Mouse (Mus musculus) olfactory bulb, adult 2 months (tissue): ENCODE results near the gene Mael. TPM values are rescaled to one million over a fixed set of nuclear protein-coding genes. Genes with fewer than 3 reads are reported as not detected.
A peak's percentile ranks its signal among the peaks of the same experiment; 100 is the strongest.

Source experiments
- H3K27ac ChIP-seq: fragments of 200-500 bp; 2 replicates; pipeline ENCODE4 v1.5.1; 2012; ENCODE audit warnings: low read depth, low read length; ENCODE audit not compliant: insufficient read depth
- H3K4me1 ChIP-seq: fragments of 200-500 bp; 2 replicates; pipeline ENCODE4 v1.6.1; 2012; ENCODE audit warnings: low read length; ENCODE audit not compliant: control insufficient read depth, insufficient read depth
- H3K4me3 ChIP-seq: fragments of 200-500 bp; 2 replicates; pipeline ENCODE4 v1.5.1; 2012; ENCODE audit warnings: mild to moderate bottlenecking, low read depth, low read length, moderate library complexity; ENCODE audit not compliant: insufficient read depth
- CTCF ChIP-seq: fragments of 200-500 bp; IDR thresholded peaks from 2 replicates; pipeline ENCODE4 v1.5.1; 2012; ENCODE audit warnings: low read depth, mild to moderate bottlenecking, low read length, moderate library complexity; ENCODE audit not compliant: insufficient read depth
- POLR2A ChIP-seq: fragments of 200-500 bp; IDR thresholded peaks from 2 replicates; pipeline ENCODE4 v1.6.1; 2012; ENCODE audit warnings: mild to moderate bottlenecking, low read depth, low read length, moderate library complexity; ENCODE audit not compliant: insufficient read depth
- WGBS: fragments of 180-500 bp; shearing (Covaris S2); methylation state at CpG from one replicate; pipeline ENCODE4 v1.1.7; 2018; 5-methylcytosine and 5-hydroxymethylcytosine counted together
- polyA plus RNA-seq: library from polyadenylated mRNA; stranded (reverse); fragments of >200 nt; gene quantifications from 2 replicates; pipeline ENCODE4 v1.2.4, GENCODE M21; 2012; ENCODE audit warnings: low replicate concordance; ENCODE audit not compliant: missing spikeins, insufficient read depth, insufficient read length

Gene Mael
- polyA plus RNA-seq, 1 experiment = not detected

DNA sequence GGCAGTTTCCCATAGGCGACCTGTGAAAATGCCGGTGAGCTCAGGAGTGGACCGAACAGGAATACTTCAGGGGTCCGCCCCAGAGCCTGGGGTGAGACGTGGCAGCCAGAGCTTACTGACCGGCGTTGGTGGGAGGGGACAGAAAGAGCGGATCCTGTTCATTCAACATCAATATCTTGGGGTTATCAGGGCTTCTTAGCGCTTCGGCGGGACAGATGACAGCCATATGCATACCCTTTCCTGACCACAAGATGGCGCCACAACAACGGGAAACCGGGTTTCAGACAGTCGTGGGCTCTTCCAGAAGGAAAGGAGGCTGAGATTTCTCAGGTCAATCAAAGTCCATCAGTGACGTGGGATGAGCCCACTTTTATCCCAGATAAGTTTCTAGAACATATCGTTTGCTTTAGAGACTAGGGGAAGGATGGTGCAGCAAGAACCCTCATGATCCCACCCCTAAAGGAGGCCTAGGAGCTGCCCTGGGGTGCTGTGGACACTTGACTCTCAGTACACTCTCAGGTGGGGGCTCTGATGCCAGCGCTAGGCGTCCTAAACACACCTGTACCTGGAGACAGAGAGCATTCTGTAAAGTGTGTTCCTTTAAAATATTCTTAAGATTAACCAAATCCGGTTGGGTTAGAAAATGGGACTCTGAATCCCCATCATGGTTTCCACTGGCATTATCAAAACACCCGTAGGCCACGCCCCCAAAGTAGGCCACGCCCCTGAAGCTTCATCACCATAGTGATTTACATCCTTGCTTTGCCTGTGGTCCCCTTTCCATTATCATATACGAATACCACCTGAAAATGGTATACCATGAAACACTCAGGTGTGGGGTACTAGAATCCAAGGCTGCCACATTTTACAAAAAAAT lies 77.7 kb downstream of the Mael start:
- TF ChIP-seq POLR2A (no peak), CTCF (peak; percentile 80)
- WGBS = 17% methylated on average over 24 of the region's 24 CpGs
- 0 out of 2 replicates have a peak, but pooled peaks cover 2% of the 10 kb centered on the region for H3K4me1 ChIP-seq
- H3K27ac ChIP-seq = no peak overlapping the region
- H3K4me3 ChIP-seq = no peak overlapping the region

DNA sequence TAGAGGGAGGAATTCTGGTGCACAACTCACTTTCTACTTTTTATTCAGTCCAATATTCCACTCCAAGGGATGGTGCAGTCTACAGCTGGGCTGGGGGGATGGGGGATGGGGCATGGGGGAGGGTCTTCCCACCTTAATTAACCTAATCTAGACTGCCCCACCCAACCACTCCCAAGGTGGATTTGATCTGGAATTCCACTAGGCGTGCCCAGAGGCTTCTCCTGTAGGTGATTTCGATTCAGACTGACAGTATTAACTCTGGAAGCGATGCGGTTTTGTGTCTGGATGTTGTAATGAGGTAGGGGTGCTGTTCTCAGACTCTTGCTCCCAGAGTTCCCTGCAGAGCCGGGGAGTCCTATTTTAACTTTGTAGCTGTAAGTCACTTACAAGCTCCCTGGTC lies 78.4 kb downstream of the Mael start:
- 37% methylated on average over 5 of the region's 5 CpGs for WGBS
- TF ChIP-seq POLR2A (no peak), CTCF (no peak)
- Histone ChIP-seq H3K4me3 (no peak overlapping the region), H3K27ac (no peak overlapping the region), H3K4me1 (0 out of 2 replicates have a peak, but pooled peaks cover 2% of the 10 kb centered on the region)

DNA sequence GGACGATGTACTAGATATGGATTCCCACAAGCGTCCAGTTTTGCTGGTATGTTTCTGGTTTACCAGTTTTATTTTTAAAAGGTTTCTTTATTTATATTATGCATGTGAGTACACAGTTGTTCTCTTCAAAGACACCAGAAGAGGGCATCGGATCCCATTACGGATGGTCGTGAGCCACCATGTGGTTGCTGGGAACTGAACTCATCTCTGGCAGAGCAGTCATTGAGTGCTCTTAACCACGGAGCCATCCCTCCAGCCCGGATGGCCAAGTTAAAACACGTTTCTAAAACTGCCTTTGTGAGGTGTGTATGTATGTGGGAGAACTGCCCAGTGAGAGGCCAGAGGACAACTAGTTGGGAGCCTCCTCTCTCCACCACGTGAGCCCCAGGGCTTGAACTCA lies 79.9 kb downstream of the Mael start:
- peaks cover 6% of the 10 kb centered on the region; the same call in 1 of the 2 replicates for H3K4me1 ChIP-seq
- 70% methylated on average over 9 of the region's 9 CpGs for whole genome bisulfite sequencing
- H3K4me3 ChIP-seq = no peak overlapping the region
- TF ChIP-seq POLR2A (no peak), CTCF (no peak)
- H3K27ac ChIP-seq = no peak overlapping the region

DNA sequence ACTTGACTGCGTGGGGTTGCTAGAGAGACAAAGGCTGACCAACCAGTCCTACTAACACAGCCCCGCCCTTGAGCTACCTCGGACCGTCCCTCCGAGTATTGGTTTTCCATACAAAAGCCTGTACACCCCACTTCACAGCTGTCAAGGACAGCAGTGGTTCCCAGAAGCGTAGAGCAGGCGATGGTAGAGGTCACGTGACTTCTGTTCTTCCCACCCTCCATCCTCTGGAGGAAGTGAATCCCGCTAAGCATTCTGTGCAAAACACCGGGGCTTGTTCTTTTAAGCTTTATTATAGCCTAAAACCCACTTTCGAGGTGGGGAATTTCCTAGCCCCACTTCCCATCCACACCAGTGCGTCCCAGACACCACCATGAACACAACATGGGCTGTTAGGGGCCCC lies 80.8 kb downstream of the Mael start:
- Histone ChIP-seq H3K4me1 (peaks cover 6% of the 10 kb centered on the region; the same call in 1 of the 2 replicates), H3K27ac (no peak overlapping the region), H3K4me3 (no peak overlapping the region)
- 82% methylated on average over 12 of the region's 12 CpGs for WGBS
- TF ChIP-seq CTCF (no peak), POLR2A (no peak)

DNA sequence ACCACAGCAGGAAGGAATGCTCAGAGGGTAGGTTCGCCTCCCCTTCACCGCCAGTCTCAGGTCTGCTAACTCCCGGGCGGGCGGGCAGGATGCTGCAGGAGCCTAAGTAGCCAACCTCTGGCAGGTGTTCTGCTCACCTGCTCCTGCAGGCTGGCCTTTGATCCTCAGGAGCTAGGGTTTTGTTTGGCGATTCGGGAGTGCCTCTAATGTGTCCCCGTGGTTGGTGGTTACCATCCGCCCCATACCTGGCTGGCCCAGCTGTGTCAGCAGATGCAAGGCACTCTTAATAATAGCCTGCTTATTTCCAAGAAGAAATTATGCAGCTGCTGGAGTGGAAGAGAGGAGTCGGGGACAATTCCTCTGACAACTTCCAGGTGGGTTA lies 83.4 kb downstream of the Mael start:
- H3K4me1 ChIP-seq = peaks cover 4% of the 10 kb centered on the region; the same call in 1 of the 2 replicates
- 62% methylated on average over 10 of the region's 10 CpGs for WGBS
- H3K4me3 ChIP-seq = no peak overlapping the region
- TF ChIP-seq POLR2A (no peak), CTCF (no peak)
- H3K27ac ChIP-seq = no peak overlapping the region

DNA sequence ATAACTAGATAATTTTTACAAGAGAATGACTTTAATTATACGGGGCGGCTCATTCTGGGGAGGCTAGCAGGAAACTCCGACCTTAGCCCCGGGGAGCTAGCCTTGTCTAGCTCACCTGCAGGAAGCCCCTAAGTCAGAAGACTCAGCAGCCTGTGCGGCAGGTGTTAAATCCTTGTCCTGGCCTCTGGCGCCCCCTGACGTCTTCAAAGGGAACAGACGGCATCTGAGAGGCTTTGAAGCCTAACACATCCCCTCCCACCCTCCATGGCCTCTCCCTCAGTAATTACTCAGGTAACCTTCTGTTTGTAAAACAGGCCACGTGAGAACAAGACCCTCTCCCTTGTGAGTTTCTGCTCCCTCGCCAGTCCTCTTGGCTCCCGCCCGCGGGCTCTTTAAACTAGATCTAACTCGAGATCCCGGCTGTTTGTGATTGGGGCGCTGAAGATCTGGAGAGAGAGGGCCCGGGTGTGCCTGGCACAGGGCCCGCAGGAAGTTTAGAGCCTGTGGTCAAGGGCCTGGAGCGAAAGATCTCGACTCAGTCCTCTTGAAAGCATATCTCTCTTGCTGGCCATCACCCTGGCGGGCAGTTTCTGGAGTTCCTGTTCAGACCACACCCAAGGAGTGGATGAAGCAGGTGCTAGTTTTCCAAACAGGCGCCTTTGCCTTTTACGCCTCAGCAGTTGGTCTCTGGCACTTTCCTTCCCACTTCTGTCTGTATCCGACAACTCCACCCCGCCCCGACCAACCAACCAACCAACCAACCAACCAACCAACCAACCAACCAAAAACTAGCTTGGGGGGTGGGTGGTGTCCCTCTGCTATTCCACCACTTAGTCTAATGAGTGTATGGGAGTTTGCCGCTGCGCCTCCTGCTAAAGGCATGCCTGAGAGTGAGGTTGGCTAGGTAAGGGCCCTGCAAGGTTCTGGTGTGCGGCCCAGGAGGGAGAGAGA lies 84.1 kb downstream of the Mael start:
- Histone ChIP-seq H3K27ac (no peak overlapping the region), H3K4me1 (peaks cover 4% of the 10 kb centered on the region; the same call in 1 of the 2 replicates), H3K4me3 (no peak overlapping the region)
- TF ChIP-seq POLR2A (no peak), CTCF (peak; percentile 96)
- WGBS = 25% methylated on average over 29 of the region's 29 CpGs

DNA sequence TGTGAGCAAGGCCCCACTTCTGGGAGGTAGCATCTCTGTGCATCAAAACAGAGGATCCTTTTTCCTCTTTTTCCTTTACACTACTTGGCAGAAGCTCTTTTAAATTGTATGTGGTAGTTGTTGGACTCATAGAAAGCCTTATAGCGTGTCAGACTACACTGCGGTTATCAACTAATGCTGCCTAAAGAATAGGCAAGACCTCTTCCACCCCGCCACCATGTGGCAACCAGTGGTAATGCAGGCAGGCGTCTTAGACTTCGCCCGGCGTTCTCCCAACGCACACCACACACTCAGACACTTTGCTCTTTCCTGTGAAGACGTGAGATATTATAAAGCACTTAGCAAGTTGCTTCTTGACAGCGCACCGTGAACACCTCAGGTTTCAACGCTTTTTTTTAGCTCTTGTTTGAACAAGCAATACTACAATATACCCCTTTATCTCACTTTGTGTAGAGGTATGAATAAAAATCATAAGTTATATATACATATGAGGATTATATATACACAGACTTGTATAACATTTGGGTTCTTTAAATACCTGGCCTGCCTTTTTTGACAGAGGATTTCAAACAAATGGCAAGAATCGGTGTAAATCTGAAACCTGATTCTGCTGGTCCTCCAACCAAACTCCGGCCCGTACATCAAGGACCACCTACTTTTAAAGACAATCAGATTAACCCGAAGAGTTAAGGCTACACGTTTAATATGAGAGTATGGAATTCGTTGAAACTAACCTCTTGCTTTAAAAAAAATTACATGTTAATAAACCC lies 85.0 kb downstream of the Mael start:
- TF ChIP-seq CTCF (peak; percentile 86), POLR2A (no peak)
- H3K4me1 ChIP-seq = peaks cover 4% of the 10 kb centered on the region; the same call in 1 of the 2 replicates
- H3K4me3 ChIP-seq = no peak overlapping the region
- no peak overlapping the region for H3K27ac ChIP-seq
- 8% methylated on average over 18 of the region's 18 CpGs for WGBS

DNA sequence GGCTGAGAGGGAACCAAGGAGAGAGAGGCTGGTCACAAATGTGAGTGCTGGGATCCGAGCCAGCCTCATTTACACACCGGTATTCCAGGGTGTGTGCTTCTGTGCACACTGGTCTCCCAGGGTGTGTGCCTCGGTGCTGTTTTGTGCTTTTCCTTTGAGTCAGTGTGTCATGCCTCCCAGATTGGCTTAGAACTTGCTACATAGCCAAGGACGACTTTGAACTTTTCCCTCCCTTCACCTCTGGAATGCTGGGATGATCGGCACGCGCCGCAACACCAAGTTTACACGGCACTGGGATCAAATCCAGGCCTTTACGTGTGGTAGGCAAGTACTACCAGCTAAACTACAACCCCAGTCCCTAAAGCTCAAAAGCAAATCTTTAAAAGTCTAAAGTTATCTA lies 86.5 kb downstream of the Mael start:
- 88% methylated on average over 10 of the region's 10 CpGs for WGBS
- Histone ChIP-seq H3K4me1 (peaks cover 4% of the 10 kb centered on the region; the same call in 1 of the 2 replicates), H3K27ac (no peak overlapping the region), H3K4me3 (no peak overlapping the region)
- TF ChIP-seq CTCF (no peak), POLR2A (no peak)
